Mouse (Mus musculus) MEL (cell line): Measurements from ENCODE around the gene Ei24. TPM values are rescaled to one million over a fixed set of nuclear protein-coding genes. Genes with fewer than 3 reads are reported as not detected.

Experiments
- DNase-seq: peaks from one replicate; pipeline ENCODE4 v3.0.0; 2011; ENCODE audit warnings: low read depth, low spot score
- H3K27ac ChIP-seq: 2 replicates; pipeline ENCODE4 v1.5.1; 2012; ENCODE audit warnings: low read depth, mild to moderate bottlenecking, control low read depth, low read length, moderate library complexity; ENCODE audit not compliant: control insufficient read depth
- H3K27me3 ChIP-seq, 2 experiments: fragments of 150-350 bp in 1 of 2; sonication (generic) in 1 of 2; 2 replicates each; pipeline ENCODE4 v1.6.1; 2012; ENCODE audit warnings: low read length in 2 of 2, mild to moderate bottlenecking in 2 of 2, improper control_type of control experiment in 1 of 2, moderate library complexity in 1 of 2; ENCODE audit not compliant: insufficient read depth in 2 of 2, control insufficient read depth in 1 of 2
- H3K36me3 ChIP-seq, 2 experiments: 2 replicates each; pipeline ENCODE4 v1.6.1; 2012 to 2014; ENCODE audit warnings: low read length in 2 of 2, improper control_type of control experiment in 1 of 2, inconsistent platforms in 1 of 2, mild to moderate bottlenecking in 1 of 2; ENCODE audit not compliant: insufficient read depth in 2 of 2, control insufficient read depth in 1 of 2
- H3K4me1 ChIP-seq, 2 experiments: fragments of 150-350 bp in 1 of 2; sonication (generic) in 1 of 2; 2 replicates each; pipeline ENCODE4 v1.6.1; 2012; ENCODE audit warnings: low read length in 2 of 2, improper control_type of control experiment in 1 of 2, mild to moderate bottlenecking in 1 of 2; ENCODE audit not compliant: insufficient read depth in 2 of 2, control insufficient read depth in 1 of 2
- H3K4me3 ChIP-seq, 2 experiments: fragments of 150-350 bp in 1 of 2; sonication (generic) in 1 of 2; 2 replicates each; pipeline ENCODE4 v1.5.1; 2012; ENCODE audit warnings: low read depth in 2 of 2, low read length in 2 of 2, mild to moderate bottlenecking in 2 of 2, moderate library complexity in 2 of 2, control low read depth in 1 of 2, improper control_type of control experiment in 1 of 2; ENCODE audit not compliant: control insufficient read depth in 1 of 2, insufficient read depth in 1 of 2
- H3K79me2 ChIP-seq: 2 replicates; pipeline ENCODE4 v1.6.1; 2012; ENCODE audit warnings: mild to moderate bottlenecking, low read length, moderate library complexity; ENCODE audit not compliant: control insufficient read depth, poor library complexity, insufficient read depth
- H3K9ac ChIP-seq: 2 replicates; pipeline ENCODE4 v1.6.1; 2012; ENCODE audit warnings: low read depth, mild to moderate bottlenecking, control low read depth, low read length, moderate library complexity; ENCODE audit not compliant: control insufficient read depth, poor library complexity, severe bottlenecking
- H3K9me3 ChIP-seq: fragments of 150-350 bp; sonication (generic); replicated peaks from 2 replicates; pipeline ENCODE4 v1.6.1; 2012; ENCODE audit warnings: mild to moderate bottlenecking, low read length, improper control_type of control experiment, moderate library complexity; ENCODE audit not compliant: insufficient read depth
- CTCF ChIP-seq, 3 experiments: IDR thresholded peaks in 2 of 3; conservative IDR thresholded peaks in 1 of 3; 2 replicates each; pipeline ENCODE4 v1.5.1; 2011 to 2012; ENCODE audit warnings: low read length in 3 of 3, low read depth in 2 of 3, mild to moderate bottlenecking in 2 of 3, improper control_type of control experiment in 1 of 3, inconsistent platforms in 1 of 3, mixed read lengths in 1 of 3, moderate library complexity in 1 of 3; ENCODE audit not compliant: control insufficient read depth in 1 of 3, insufficient read depth in 1 of 3, poor library complexity in 1 of 3, severe bottlenecking in 1 of 3
- E2F4 ChIP-seq: IDR thresholded peaks from 2 replicates; pipeline ENCODE4 v1.6.1; 2011; ENCODE audit warnings: low read depth, low read length, improper control_type of control experiment, borderline replicate concordance
- EP300 ChIP-seq, 2 experiments: IDR thresholded peaks; 2 replicates each; pipeline ENCODE4 v1.6.1; 2011; ENCODE audit warnings: improper control_type of control experiment in 2 of 2, low read length in 2 of 2, low read depth in 1 of 2, mild to moderate bottlenecking in 1 of 2
- HCFC1 ChIP-seq: IDR thresholded peaks from 2 replicates; pipeline ENCODE4 v1.6.1; 2012; ENCODE audit warnings: low read depth, mild to moderate bottlenecking, inconsistent platforms, low read length, improper control_type of control experiment, moderate library complexity
- MAFK ChIP-seq: IDR thresholded peaks from 2 replicates; pipeline ENCODE4 v1.6.1; 2011; ENCODE audit warnings: low read depth, mild to moderate bottlenecking, low read length, improper control_type of control experiment, borderline replicate concordance
- MAZ ChIP-seq: IDR thresholded peaks from 2 replicates; pipeline ENCODE4 v1.6.1; 2012; ENCODE audit warnings: low read depth, mild to moderate bottlenecking, inconsistent platforms, low read length, improper control_type of control experiment
- MEF2A ChIP-seq: IDR thresholded peaks from 2 replicates; pipeline ENCODE4 v1.6.1; 2014; ENCODE audit warnings: low read depth, mild to moderate bottlenecking, inconsistent platforms, low read length, improper control_type of control experiment; ENCODE audit not compliant: poor library complexity, insufficient replicate concordance, severe bottlenecking; ENCODE audit errors: extremely low read depth
- MXI1 ChIP-seq: IDR thresholded peaks from 2 replicates; pipeline ENCODE4 v1.6.1; 2011; ENCODE audit warnings: mild to moderate bottlenecking, low read depth, low read length, improper control_type of control experiment
- POLR2A ChIP-seq, 2 experiments: IDR thresholded peaks; 2 replicates each; pipeline ENCODE4 v1.6.1; 2011 to 2012; ENCODE audit warnings: low read length in 2 of 2, mild to moderate bottlenecking in 2 of 2, control low read depth in 1 of 2, improper control_type of control experiment in 1 of 2, low read depth in 1 of 2, moderate library complexity in 1 of 2; ENCODE audit not compliant: control insufficient read depth in 1 of 2, insufficient read depth in 1 of 2, poor library complexity in 1 of 2
- POLR2AphosphoS2 ChIP-seq: IDR thresholded peaks from 2 replicates; pipeline ENCODE4 v1.6.1; 2011; ENCODE audit warnings: low read length, improper control_type of control experiment
- POLR2AphosphoS5 ChIP-seq: IDR thresholded peaks from 2 replicates; pipeline ENCODE4 v1.6.1; 2012; ENCODE audit warnings: low read depth, borderline replicate concordance, mild to moderate bottlenecking, inconsistent platforms, low read length, moderate library complexity, mixed read lengths
- RAD21 ChIP-seq: IDR thresholded peaks from 2 replicates; pipeline ENCODE4 v1.6.1; 2011; ENCODE audit warnings: mild to moderate bottlenecking, low read depth, low read length, improper control_type of control experiment
- RCOR1 ChIP-seq: IDR thresholded peaks from 2 replicates; pipeline ENCODE4 v1.6.1; 2012; ENCODE audit warnings: low read depth, mild to moderate bottlenecking, inconsistent platforms, low read length, improper control_type of control experiment
- SMC3 ChIP-seq: IDR thresholded peaks from 2 replicates; pipeline ENCODE4 v1.6.1; 2011; ENCODE audit warnings: low read depth, low read length, improper control_type of control experiment
- TAL1 ChIP-seq: IDR thresholded peaks from 2 replicates; pipeline ENCODE4 v1.6.1; 2012; ENCODE audit warnings: mild to moderate bottlenecking, inconsistent platforms, low read length, moderate library complexity, mixed read lengths
- TBP ChIP-seq: IDR thresholded peaks from 2 replicates; pipeline ENCODE4 v1.8.0; 2011; ENCODE audit warnings: low read depth, low read length, improper control_type of control experiment
- TCF12 ChIP-seq: IDR thresholded peaks from 2 replicates; pipeline ENCODE4 v1.6.1; 2014; ENCODE audit warnings: low read depth, mild to moderate bottlenecking, inconsistent platforms, low read length, improper control_type of control experiment, moderate library complexity
- ZKSCAN1 ChIP-seq: IDR thresholded peaks from 2 replicates; pipeline ENCODE4 v1.6.1; 2012; ENCODE audit warnings: low read depth, mild to moderate bottlenecking, inconsistent platforms, low read length, improper control_type of control experiment, moderate library complexity
- ZNF384 ChIP-seq: IDR thresholded peaks from 2 replicates; pipeline ENCODE4 v1.6.1; 2012; ENCODE audit warnings: low read depth, mild to moderate bottlenecking, inconsistent platforms, low read length, improper control_type of control experiment
- polyA plus RNA-seq, 2 experiments: library from polyadenylated mRNA; stranded (reverse) in 1 of 2; unstranded in 1 of 2; fragments of >175 nt in 1 of 2; fragments of >200 nt in 1 of 2; gene quantifications; 2 replicates each; pipeline versions ENCODE4 v1.2.1 to v1.2.4; 2012; ENCODE audit warnings: low replicate concordance in 2 of 2, low read depth in 1 of 2; ENCODE audit not compliant: insufficient read length in 2 of 2, insufficient read depth in 1 of 2, missing spikeins in 1 of 2
- total RNA-seq: library from RNA; depleted of rRNA; stranded (reverse); fragments of 300-350 nt; gene quantifications from 2 replicates; pipeline ENCODE4 v1.2.3, GENCODE M21; 2012

Gene Ei24
- total and polyA plus RNA-seq, 3 experiments = 35.0 to 59.7 TPM; not detected in 1

- TF ChIP-seq ZKSCAN1 = no peak
- no peak for TF ChIP-seq POLR2AphosphoS5
- no peak for TF ChIP-seq SMC3
- no peak for TF ChIP-seq TBP
- TF ChIP-seq RCOR1 = no peak
- TF ChIP-seq HCFC1 = no peak
- TF ChIP-seq TAL1 = no peak
- no peak for TF ChIP-seq POLR2AphosphoS2
- no peak for TF ChIP-seq RAD21
- TF ChIP-seq ZNF384 = no peak
- TF ChIP-seq MXI1 = no peak
- no peak for TF ChIP-seq EP300 (IDR thresholded peaks at IDR 0.05; ENCODE audit: low read depth in 1 of 2, low read length in 2 of 2)
- TF ChIP-seq CTCF (IDR thresholded peaks at IDR 0.05 in 2 of 3, conservative IDR thresholded peaks at IDR 0.05 in 1 of 3; ENCODE audit: control insufficient read depth in 1 of 3, insufficient read depth in 1 of 3, low read depth in 2 of 3, low read length in 3 of 3, poor library complexity in 1 of 3, severe bottlenecking in 1 of 3) = no peak
- TF ChIP-seq POLR2A (IDR thresholded peaks at IDR 0.05; ENCODE audit: control insufficient read depth in 1 of 2, insufficient read depth in 1 of 2, low read depth in 1 of 2, low read length in 2 of 2, poor library complexity in 1 of 2) = no peak
- no peak for TF ChIP-seq MAZ
- TF ChIP-seq, all 39 proteins: peak for 0
- H3K9ac ChIP-seq = no peak overlapping the region
- H3K27ac ChIP-seq = no peak overlapping the region
- H3K9me3 ChIP-seq = no peaks in the 10 kb centered on the region
- H3K79me2 ChIP-seq = peaks cover 1% of the 10 kb centered on the region; the same call in 1 of the 2 replicates
- peaks cover 0 to 3% of the 10 kb centered on the region in 2 experiments; a peak in 1 of 4 replicates for H3K36me3 ChIP-seq
- H3K4me1 ChIP-seq = no peaks in the 10 kb centered on the region
- no peak overlapping the region for H3K4me3 ChIP-seq
- no peak for DNase-seq
- H3K27me3 ChIP-seq = no peaks in the 10 kb centered on the region; a peak in 1 of 4 replicates
These were observed 4.8 kb upstream of the Ei24 start for GRCm38 (mm10) chr9:36801961-36802360.

- Histone ChIP-seq H3K27ac (no peak overlapping the region), H3K36me3 (peaks cover 0 to 8% of the 10 kb centered on the region in 2 experiments; a peak in 3 of 4 replicates), H3K9me3 (no peaks in the 10 kb centered on the region), H3K4me3 (peak overlapping the region; percentile 85 to 95), H3K4me1 (peaks cover 0 to 2% of the 10 kb centered on the region in 2 experiments; a peak in 1 of 4 replicates), H3K27me3 (no peaks in the 10 kb centered on the region), H3K79me2 (peaks cover 8% of the 10 kb centered on the region), H3K9ac (peak overlapping the region; percentile 85)
- TF ChIP-seq E2F4 (no peak), MAFK (peak; percentile 91)
- peak; percentile 37 for DNase-seq
These were observed 969 bp downstream of the Ei24 start for GRCm38 (mm10) chr9:36796224-36796623.

GRCm38 (mm10) chr9:36795556-36795955 lies 1.6 kb downstream of the Ei24 start:
- no peak for DNase-seq
- TF ChIP-seq ZKSCAN1 (no peak), SMC3 (no peak), MEF2A (no peak), TCF12 (no peak)
- Histone ChIP-seq H3K4me1 (peaks cover 0 to 2% of the 10 kb centered on the region in 2 experiments; a peak in 1 of 4 replicates), H3K27me3 (no peaks in the 10 kb centered on the region), H3K36me3 (peaks cover under 1 to 8% of the 10 kb centered on the region in 2 experiments), H3K79me2 (peaks cover 8% of the 10 kb centered on the region), H3K9ac (no peak overlapping the region), H3K9me3 (no peaks in the 10 kb centered on the region), H3K4me3 (no peak overlapping the region), H3K27ac (no peak overlapping the region)
